Mouse (Mus musculus): ENCODE measurements at regions not wholly inside any gene's neighbourhood (a gene's known extent, or its start where the extent isn't known, plus 50 kb on each side); places are given as distances from the start of the nearest gene placed in this dataset.

DNA sequence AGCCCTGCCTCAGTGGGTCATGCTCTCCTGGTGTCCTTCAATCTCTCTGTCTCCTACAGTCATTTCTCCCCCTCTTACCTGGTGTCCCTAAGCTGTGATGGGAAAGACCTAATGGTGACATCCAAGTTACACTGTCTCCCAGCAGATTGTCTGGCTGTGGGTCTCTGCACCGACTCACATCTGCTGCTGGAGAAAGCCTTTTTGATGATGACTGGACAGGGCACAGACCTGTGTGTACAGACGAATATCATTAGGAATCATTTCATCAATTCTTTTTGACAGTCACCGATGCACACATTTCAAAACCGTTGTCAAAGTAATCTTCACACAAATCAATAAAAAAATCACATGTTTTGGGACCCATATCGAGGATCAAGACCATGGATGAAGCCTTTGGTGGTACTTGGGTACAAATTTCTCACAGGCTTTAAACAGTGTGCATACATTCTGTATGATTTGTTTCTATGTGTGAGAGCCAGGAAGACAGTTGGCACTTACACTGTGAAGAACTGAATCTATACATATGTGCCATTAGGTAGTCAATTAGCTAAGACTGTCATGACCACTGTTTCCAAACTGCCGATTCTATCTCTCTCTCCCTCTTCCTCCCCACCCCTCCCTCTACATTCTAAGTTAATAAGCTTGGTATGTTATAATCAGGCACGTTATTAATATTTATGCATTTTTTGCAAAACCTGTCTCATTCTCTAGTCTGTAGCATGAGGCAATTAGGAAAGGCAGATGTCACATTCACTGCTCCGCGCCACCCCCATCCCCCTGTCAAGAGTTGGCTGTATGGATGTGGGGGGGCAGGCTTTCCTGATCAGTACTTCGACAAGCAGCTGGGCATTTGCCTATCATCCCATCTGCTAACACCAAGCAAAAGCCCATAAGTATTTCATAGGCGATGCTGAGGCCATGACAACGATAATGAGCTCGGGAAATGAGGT, 192.5 kb upstream of the Fam3c start:
- TF ChIP-seq GATA1 (IDR thresholded peaks at IDR 0.05; ENCODE audit: borderline replicate concordance, low read length) (no peak), FLI1 (IDR thresholded peaks at IDR 0.05; ENCODE audit: low read length) (no peak)

Measured in megakaryocyte, embryonic 14.5 days (primary cell).